Comparison of ENCODE assay signal across 21 mouse cellular contexts in the genomic region with DNA sequence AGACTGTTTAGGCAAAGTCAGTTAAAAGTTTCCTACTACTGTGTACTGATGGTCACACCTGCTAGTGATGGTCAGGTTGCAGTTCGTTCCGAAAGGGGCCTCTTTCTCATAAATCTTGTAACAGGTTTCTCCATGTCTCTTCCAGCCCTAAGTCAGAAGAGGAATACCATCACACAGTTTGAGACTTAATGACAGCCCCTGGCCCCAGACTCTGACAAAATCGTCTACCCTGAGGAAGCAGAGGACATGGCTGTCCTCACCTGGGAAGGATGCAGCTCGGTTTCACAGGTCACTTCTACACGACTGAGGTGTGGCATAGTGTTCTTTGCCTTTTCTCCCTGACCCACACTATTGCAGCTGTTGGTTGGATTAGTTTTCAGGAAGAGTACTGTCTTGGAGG.
"Had no signal": no experiment of that assay in that cellular context is flagged by ENCODE, and none has a peak within 500 bp of the region (broad histone marks: within the 10 kb centered on the region; RNA-seq: fewer than 3 reads in every experiment).

No protein-coding gene starts in this region.

- H3K9me3 ChIP-seq: heart, embryonic 12.5 days; heart, embryonic 13.5 days; heart, embryonic 15.5 days; hindbrain, embryonic 10.5 days; hindbrain, embryonic 12.5 days; hindbrain, embryonic 13.5 days; hindbrain, embryonic 15.5 days; intestine, embryonic 15.5 days; kidney, embryonic 15.5 days had no signal

- H3K36me3 ChIP-seq: heart, embryonic 12.5 days; heart, embryonic 13.5 days; heart, embryonic 15.5 days; hindbrain, embryonic 12.5 days; hindbrain, embryonic 13.5 days; hindbrain, embryonic 15.5 days; intestine, embryonic 15.5 days had no signal

- H3K4me1 ChIP-seq: intestine, embryonic 15.5 days; kidney, embryonic 15.5 days had no signal

- H3K27ac ChIP-seq: heart, embryonic 13.5 days; heart, embryonic 15.5 days; hindbrain, embryonic 10.5 days; hindbrain, embryonic 12.5 days; hindbrain, embryonic 13.5 days; hindbrain, embryonic 14.5 days; hindbrain, embryonic 15.5 days; hindbrain, postnatal 0 days; intestine, embryonic 15.5 days; kidney, embryonic 15.5 days; kidney, postnatal 0 days; layer of hippocampus, adult 2 months; left cerebral cortex, adult 2 months had no signal

- H3K27me3 ChIP-seq: heart, embryonic 12.5 days; heart, embryonic 13.5 days; heart, embryonic 15.5 days; hindbrain, embryonic 12.5 days; hindbrain, embryonic 13.5 days; intestine, embryonic 15.5 days; kidney, embryonic 15.5 days had no signal

- DNase-seq: heart, postnatal 10 days; heart, postnatal 14 days; heart, postnatal 4 days; kidney, adult 18-20 months; kidney, postnatal 10 days; layer of hippocampus, adult 9-11 months; layer of hippocampus, postnatal 36 days had no signal

- H3K9ac ChIP-seq: heart, embryonic 12.5 days; heart, embryonic 13.5 days; heart, embryonic 15.5 days; hindbrain, embryonic 12.5 days; hindbrain, embryonic 13.5 days; hindbrain, embryonic 14.5 days; hindbrain, embryonic 15.5 days; intestine, embryonic 15.5 days; kidney, embryonic 15.5 days had no signal

- H3K4me3 ChIP-seq: heart, embryonic 12.5 days; heart, embryonic 13.5 days; heart, embryonic 15.5 days; hindbrain, embryonic 10.5 days; hindbrain, embryonic 12.5 days; hindbrain, embryonic 13.5 days; hindbrain, embryonic 15.5 days; intestine, embryonic 15.5 days; kidney, embryonic 15.5 days; layer of hippocampus, adult 2 months; left cerebral cortex, adult 2 months had no signal
